Mouse (Mus musculus) kidney, embryonic 14.5 days (tissue): ENCODE measurements around the gene Abhd14a. TPM values are rescaled to one million over a fixed set of nuclear protein-coding genes. Genes with fewer than 3 reads are reported as not detected.

Experiments used
- ATAC-seq: fragments of 200-750 bp; cut with Nextera tagmentation; 2 replicates; pipeline ENCODE4 v1.8.0; 2017; ENCODE audit warnings: moderate number of reproducible peaks, mild to moderate bottlenecking, moderate TSS enrichment, moderate library complexity; ENCODE audit not compliant: low FRiP score, low TSS enrichment
- H3K27ac ChIP-seq: fragments of 300-500 bp; sonication (generic); 2 replicates; pipeline ENCODE4 v1.5.1; 2014; ENCODE audit warnings: low read depth, mild to moderate bottlenecking, low read length, moderate library complexity, mixed read lengths
- H3K27me3 ChIP-seq: fragments of 300-500 bp; sonication (generic); 2 replicates; pipeline ENCODE4 v1.6.1; 2014; ENCODE audit warnings: mild to moderate bottlenecking, low read length; ENCODE audit not compliant: control insufficient read depth, insufficient read depth
- H3K36me3 ChIP-seq: fragments of 300-500 bp; sonication (generic); 2 replicates; pipeline ENCODE4 v1.6.1; 2014; ENCODE audit warnings: low read length, mixed read lengths; ENCODE audit not compliant: control insufficient read depth, insufficient read depth
- H3K4me1 ChIP-seq: fragments of 300-500 bp; sonication (generic); 2 replicates; pipeline ENCODE4 v1.6.1; 2014; ENCODE audit warnings: low read length, mixed read lengths; ENCODE audit not compliant: control insufficient read depth, insufficient read depth
- H3K4me2 ChIP-seq: fragments of 300-500 bp; sonication (generic); replicated peaks from 2 replicates; pipeline ENCODE4 v1.6.1; 2014; ENCODE audit warnings: low read depth, mild to moderate bottlenecking, low read length
- H3K4me3 ChIP-seq: fragments of 300-500 bp; sonication (generic); 2 replicates; pipeline ENCODE4 v1.5.1; 2014; ENCODE audit warnings: mild to moderate bottlenecking, low read length
- H3K9ac ChIP-seq: fragments of 300-500 bp; sonication (generic); 2 replicates; pipeline ENCODE4 v1.6.1; 2014; ENCODE audit warnings: low read depth, mild to moderate bottlenecking, low read length, moderate library complexity
- H3K9me3 ChIP-seq: fragments of 300-500 bp; sonication (generic); 2 replicates; pipeline ENCODE4 v1.6.1; 2016; ENCODE audit warnings: low read length; ENCODE audit not compliant: control insufficient read depth
- WGBS: fragments of 180-500 bp; shearing (Covaris S2); extraction: QIAGEN DNeasy Blood & Tissue Kit; methylation state at CpG from one replicate; pipeline ENCODE4 v1.1.7; 2014; 5-methylcytosine and 5-hydroxymethylcytosine counted together
- polyA plus RNA-seq: library from polyadenylated mRNA; unstranded; fragments of >200 nt; fragmentation: Nextera tagmentation; extraction: Ambion mirVana; gene quantifications from 2 replicates; pipeline ENCODE4 v1.2.1, GENCODE M21; 2014

The Abhd14a gene
- polyA plus RNA-seq, 1 experiment from 2014 or later, result 58.8 TPM

DNA sequence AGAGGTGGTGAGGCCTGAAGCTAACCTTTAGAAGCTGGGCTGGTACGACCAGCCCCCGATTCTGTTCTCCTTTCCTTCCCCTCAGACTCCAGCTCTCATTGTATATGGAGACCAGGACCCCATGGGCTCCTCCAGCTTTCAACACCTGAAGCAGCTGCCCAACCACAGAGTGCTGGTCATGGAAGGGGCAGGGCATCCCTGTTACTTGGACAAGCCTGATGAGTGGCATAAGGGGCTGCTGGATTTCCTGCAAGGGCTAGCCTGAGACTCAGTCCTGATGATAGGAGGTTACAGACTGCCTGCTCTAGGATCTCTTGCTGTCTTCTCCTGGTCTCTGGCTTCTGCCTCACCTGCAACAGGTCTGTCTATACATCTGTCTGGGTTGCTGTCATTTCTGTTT, 4.4 kb upstream of the Abhd14a start:
- H3K4me1 ChIP-seq, result peaks cover 71% of the 10 kb centered on the region
- H3K4me2 ChIP-seq, result peak overlapping the region; percentile 96; the same call in 1 of the 2 replicates
- H3K4me3 ChIP-seq, result no peak overlapping the region

DNA sequence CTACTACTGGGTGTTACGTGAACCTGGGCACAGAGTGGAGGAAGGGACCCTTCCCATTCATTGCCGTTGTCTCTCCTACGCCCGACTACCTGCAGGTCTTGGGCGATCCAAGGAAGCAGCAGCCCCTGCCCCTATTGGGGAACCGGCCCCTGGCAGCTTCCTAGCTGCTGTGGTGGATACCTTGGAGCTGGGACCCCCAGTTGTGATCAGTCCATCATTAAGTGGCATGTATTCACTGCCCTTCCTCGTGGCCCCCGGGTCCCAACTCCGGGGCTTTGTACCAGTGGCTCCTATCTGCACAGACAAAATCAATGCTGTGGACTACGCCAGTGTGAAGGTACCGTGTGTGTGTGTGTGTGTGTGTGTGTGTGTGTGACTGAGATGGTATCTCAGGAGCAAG, 3.8 kb upstream of the Abhd14a start:
- ATAC-seq, result no peak
- Histone ChIP-seq H3K27ac (peak overlapping the region; percentile 32; the same call in 1 of the 2 replicates), H3K27me3 (no peaks in the 10 kb centered on the region), H3K9ac (no peak overlapping the region), H3K4me1 (peaks cover 68% of the 10 kb centered on the region), H3K36me3 (no peaks in the 10 kb centered on the region), H3K9me3 (no peaks in the 10 kb centered on the region), H3K4me2 (peak overlapping the region; percentile 30; the same call in 1 of the 2 replicates), H3K4me3 (no peak overlapping the region)
- WGBS, result 61% methylated on average over 11 of the region's 11 CpGs

More for the DNA sequence above, 4.4 kb upstream of the Abhd14a start:
- no peak for ATAC-seq
- Histone ChIP-seq H3K36me3 (no peaks in the 10 kb centered on the region), H3K9ac (no peak overlapping the region), H3K27ac (no peak overlapping the region), H3K9me3 (no peaks in the 10 kb centered on the region), H3K27me3 (no peaks in the 10 kb centered on the region)
- WGBS, result 44% methylated on average over 2 of the region's 2 CpGs

DNA sequence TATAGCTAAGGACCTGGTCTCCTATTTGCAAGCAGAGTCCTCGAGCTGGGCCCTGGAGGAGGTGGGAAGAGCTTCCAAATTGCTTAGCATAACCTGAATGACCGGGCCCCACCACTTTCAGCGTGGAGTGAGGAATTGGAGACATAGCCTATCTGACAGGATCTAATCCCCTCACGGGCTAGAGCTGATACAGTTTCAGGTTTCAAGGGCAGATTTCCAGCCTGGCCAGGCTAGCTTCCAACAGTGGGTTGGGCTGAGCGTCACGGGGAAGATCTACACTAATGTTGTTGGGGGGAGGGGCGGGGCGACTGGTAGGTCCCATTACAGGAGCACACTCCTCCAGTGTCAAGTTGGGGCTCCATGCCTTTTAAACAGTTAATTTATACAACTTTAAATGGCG, 3.2 kb upstream of the Abhd14a start:
- Histone ChIP-seq H3K9me3 (no peaks in the 10 kb centered on the region), H3K4me1 (peaks cover 67% of the 10 kb centered on the region), H3K36me3 (no peaks in the 10 kb centered on the region), H3K27me3 (no peaks in the 10 kb centered on the region), H3K4me3 (no peak overlapping the region), H3K27ac (peak overlapping the region; percentile 59), H3K4me2 (peak overlapping the region; percentile 30), H3K9ac (no peak overlapping the region)
- WGBS, result 2% methylated on average over 9 of the region's 9 CpGs
- 0 out of 2 replicates have a peak, but pooled peaks have one; percentile 3 for ATAC-seq

- no peaks in the 10 kb centered on the region for H3K27me3 ChIP-seq
- WGBS, result 81% methylated on average over 8 of the region's 8 CpGs
- H3K36me3 ChIP-seq, result no peaks in the 10 kb centered on the region
- no peak overlapping the region for H3K9ac ChIP-seq
- no peak overlapping the region for H3K4me2 ChIP-seq
- no peak overlapping the region for H3K4me3 ChIP-seq
- H3K27ac ChIP-seq, result peak overlapping the region; percentile 59; the same call in 1 of the 2 replicates
- no peaks in the 10 kb centered on the region for H3K9me3 ChIP-seq
- peaks cover 67% of the 10 kb centered on the region for H3K4me1 ChIP-seq
- no peak for ATAC-seq
Measured at GRCm38 (mm10) chr9:106449947-106450346, 2.5 kb upstream of the Abhd14a start.

GRCm38 (mm10) chr9:106448498-106449031, 1.1 kb upstream of the Abhd14a start:
- peak overlapping the region; percentile 71 for H3K9ac ChIP-seq
- under 1% methylated on average over 23 of the region's 23 CpGs for WGBS
- H3K27ac ChIP-seq, result peak overlapping the region; percentile 78; the same call in 1 of the 2 replicates

GRCm38 (mm10) chr9:106447951-106448350, 473 bp upstream of the Abhd14a start:
- WGBS, result 36% methylated on average over 9 of the region's 9 CpGs
- H3K9me3 ChIP-seq, result no peaks in the 10 kb centered on the region
- no peaks in the 10 kb centered on the region for H3K36me3 ChIP-seq
- H3K4me1 ChIP-seq, result peaks cover 63% of the 10 kb centered on the region
- H3K27me3 ChIP-seq, result no peaks in the 10 kb centered on the region
- peak overlapping the region; percentile 71; the same call in 1 of the 2 replicates for H3K9ac ChIP-seq
- peak overlapping the region; percentile 47 for H3K4me3 ChIP-seq
- peak overlapping the region; percentile 71 for H3K4me2 ChIP-seq
- H3K27ac ChIP-seq, result peak overlapping the region; percentile 74; the same call in 1 of the 2 replicates
- ATAC-seq, result 0 out of 2 replicates have a peak, but pooled peaks have one; percentile 0

More at GRCm38 (mm10) chr9:106448498-106449031, 1.1 kb upstream of the Abhd14a start:
- Histone ChIP-seq H3K4me2 (peak overlapping the region; percentile 71), H3K27me3 (no peaks in the 10 kb centered on the region), H3K4me3 (peak overlapping the region; percentile 47), H3K9me3 (no peaks in the 10 kb centered on the region), H3K36me3 (no peaks in the 10 kb centered on the region), H3K4me1 (peaks cover 66% of the 10 kb centered on the region)
- ATAC-seq, result peak; percentile 45

GRCm38 (mm10) chr9:106444836-106445235, 2.6 kb downstream of the Abhd14a start:
- Histone ChIP-seq H3K36me3 (no peaks in the 10 kb centered on the region), H3K27me3 (no peaks in the 10 kb centered on the region), H3K9ac (no peak overlapping the region), H3K4me3 (no peak overlapping the region), H3K27ac (no peak overlapping the region), H3K4me1 (peaks cover 35% of the 10 kb centered on the region), H3K4me2 (no peak overlapping the region), H3K9me3 (no peaks in the 10 kb centered on the region)
- no peak for ATAC-seq
- 66% methylated on average over 4 of the region's 4 CpGs for WGBS

DNA sequence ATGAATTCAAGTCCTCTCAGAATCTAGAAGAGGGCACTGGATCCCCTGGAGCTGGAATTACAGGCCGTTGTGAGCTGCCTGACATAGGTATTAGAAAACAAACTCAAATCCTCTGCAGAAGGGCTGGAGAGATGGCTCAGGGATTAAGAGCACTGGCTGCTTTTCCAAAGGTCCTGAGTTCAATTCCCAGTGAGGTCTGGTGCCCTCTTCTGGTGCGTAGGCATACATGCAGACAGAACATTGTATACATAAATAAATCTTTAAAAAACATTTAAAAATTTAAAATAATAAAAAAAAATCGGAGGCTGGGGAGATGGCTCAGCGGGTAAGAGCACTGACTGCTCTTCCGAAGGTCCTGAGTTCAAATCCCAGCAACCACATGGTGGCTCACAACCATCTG, 4.8 kb downstream of the Abhd14a start:
- 79% methylated on average over 5 of the region's 5 CpGs for WGBS
- Histone ChIP-seq H3K9me3 (no peaks in the 10 kb centered on the region), H3K4me2 (no peak overlapping the region), H3K4me1 (peaks cover 25% of the 10 kb centered on the region), H3K4me3 (no peak overlapping the region), H3K9ac (no peak overlapping the region), H3K27me3 (no peaks in the 10 kb centered on the region), H3K36me3 (no peaks in the 10 kb centered on the region), H3K27ac (no peak overlapping the region)
- no peak for ATAC-seq

GRCm38 (mm10) chr9:106436566-106436965, 10.9 kb downstream of the Abhd14a start:
- ATAC-seq, result no peak
- Histone ChIP-seq H3K36me3 (peaks cover 26% of the 10 kb centered on the region), H3K4me3 (no peak overlapping the region), H3K27me3 (no peaks in the 10 kb centered on the region), H3K4me2 (no peak overlapping the region), H3K9me3 (no peaks in the 10 kb centered on the region), H3K27ac (no peak overlapping the region), H3K9ac (no peak overlapping the region), H3K4me1 (peaks cover 17% of the 10 kb centered on the region)
- 78% methylated on average over 9 of the region's 9 CpGs for WGBS
